Mouse (Mus musculus) right cerebral cortex, postnatal 10 days (tissue): ENCODE data around the gene Ednra.
"Not testable (repeated sequence)": the region's sequence is repeated elsewhere in the genome, so short reads cannot be mapped to it uniquely, and the experiment has no call there.

Source experiments
- DNase-seq, 2 experiments: peaks; one replicate each; pipeline ENCODE4 v3.0.0; 2021; ENCODE audit warnings: low spot score in 2 of 2

Gene Ednra

DNA sequence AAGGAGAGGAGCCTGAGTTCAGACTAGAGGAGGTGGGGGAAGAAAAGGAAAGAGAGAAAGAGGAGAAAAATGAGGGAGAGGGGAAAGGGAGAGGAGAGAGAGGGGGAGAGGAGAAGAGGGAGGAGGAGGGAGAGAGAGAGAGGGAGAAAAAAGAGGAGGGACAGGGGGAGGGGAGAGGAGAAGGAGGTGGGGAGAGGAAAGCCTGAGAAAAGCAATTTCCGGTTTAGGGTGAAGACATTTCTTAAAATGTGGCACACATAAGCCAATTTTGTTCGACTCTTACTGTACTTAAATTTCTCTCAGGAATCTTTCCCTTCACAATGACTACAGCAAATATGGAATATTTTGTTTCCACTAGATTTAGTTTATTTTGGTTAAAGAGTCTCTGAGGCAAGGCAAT, 5.3 kb downstream of the Ednra start:
- no peak for DNase-seq

DNA sequence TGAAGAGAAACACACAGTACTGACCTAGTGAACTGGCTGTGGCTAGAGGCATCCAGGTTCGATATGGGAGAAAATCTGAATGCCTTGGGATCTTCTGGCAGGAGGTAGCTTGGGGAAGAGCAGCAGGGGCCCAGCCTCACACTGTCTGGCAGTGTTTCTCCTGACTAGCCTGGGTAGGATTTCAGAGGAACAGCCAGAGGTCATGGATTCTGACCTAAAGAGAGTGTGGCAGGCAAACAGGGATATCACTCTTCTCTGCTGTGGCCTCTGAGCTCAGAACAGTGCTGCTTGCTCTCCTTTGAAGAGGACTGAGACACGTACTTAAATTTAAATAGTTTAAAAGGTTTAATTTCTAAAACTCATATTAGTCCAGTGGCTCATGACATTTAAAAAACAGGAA, 7.2 kb downstream of the Ednra start:
- DNase-seq = no peak

DNA sequence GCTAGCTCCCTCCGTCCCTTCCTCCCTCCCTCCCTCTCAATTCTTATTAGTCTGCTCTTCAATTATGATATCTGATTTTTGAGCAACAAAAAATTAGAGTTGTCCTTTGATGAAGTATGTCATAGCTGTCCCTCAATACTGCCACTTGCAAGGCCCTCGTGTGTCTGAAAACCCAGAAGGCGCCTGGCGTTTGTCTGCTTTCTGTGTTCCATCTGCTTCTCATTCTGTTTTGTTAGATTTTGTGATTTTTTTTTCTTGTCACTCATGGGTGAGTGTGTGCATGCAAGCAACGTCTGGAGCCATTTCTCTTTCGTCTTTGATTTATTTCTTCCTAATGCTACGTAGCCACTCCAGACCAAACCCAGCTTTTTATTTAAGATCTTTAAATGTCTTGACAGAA, 9.8 kb downstream of the Ednra start:
- DNase-seq = no peak

DNA sequence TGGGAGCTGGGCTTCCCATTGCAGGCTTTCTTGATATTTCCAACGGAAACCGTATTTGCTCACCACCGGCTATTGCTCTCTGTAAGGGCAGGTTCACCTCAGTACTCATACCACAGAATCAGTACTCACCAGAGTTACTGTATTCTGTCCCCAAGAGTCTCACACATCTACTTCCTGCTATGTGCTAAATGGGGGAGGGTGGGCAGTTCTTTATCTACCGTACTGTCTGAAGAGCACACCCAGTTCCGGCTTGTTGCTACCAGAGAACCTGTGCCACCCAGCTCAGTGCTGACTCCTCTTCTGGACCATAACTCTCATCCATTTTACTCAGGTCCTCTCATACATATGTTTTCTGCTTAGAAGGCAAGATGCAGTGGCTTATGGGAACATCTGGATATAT, 10.6 kb downstream of the Ednra start:
- DNase-seq = no peak

DNA sequence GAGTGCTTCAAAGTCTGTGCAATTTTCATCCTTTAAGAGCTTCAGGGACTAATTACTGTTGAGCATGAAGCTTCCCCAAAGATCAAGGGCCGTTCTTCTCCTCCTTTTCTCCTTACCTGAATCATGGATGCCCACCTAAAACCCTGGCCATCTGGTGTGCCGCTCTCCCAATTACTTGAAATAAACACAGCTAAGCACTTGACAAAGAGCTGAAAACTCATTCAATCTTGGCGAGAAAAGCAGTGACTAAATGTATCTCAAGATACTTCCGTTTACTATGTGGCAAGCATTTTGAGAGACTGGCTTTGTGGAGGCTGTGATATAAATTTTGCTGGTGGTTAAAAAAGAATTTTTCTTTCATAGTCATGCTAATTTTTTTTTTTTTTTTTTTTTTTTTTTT, 19.5 kb downstream of the Ednra start:
- no peak for DNase-seq

DNA sequence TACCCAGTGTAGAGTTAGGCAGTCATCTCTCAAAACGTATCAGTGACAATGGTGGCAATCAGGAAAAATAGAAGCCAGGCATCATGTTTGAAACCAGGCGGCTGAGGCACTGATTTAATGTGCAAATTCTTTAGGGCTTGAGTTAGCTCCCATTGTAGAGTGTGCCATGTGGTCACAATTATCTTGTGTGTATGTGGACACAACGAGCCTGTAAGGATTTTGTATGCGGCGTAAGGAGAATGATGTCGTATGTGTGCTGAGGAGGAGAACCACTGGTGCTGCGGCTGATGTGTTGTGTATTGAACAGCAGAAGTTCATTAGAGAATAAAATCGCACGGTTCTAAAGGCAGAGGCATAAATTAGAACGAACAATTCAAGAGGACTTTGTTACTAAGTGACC, 26.2 kb downstream of the Ednra start:
- DNase-seq = no peak

DNA sequence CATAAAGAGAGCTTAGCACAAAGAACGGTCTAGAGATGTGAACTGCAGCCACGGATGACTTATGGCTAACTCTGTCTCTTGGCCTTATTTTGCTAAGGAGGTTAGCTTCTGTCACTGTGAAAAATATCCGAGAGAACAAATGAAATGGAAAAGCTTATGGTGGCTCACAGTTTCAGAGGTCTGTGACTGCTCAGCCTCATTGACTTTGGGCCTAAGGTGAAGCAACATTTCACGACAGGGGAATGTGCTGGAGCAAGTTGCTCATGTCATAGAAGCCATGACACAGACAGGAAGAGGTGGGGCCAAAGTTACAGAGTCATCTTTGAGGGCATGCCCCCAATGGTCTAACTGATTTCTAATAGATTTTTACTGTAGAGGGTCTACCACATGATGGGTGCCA, 28.1 kb downstream of the Ednra start:
- no peak for DNase-seq

DNA sequence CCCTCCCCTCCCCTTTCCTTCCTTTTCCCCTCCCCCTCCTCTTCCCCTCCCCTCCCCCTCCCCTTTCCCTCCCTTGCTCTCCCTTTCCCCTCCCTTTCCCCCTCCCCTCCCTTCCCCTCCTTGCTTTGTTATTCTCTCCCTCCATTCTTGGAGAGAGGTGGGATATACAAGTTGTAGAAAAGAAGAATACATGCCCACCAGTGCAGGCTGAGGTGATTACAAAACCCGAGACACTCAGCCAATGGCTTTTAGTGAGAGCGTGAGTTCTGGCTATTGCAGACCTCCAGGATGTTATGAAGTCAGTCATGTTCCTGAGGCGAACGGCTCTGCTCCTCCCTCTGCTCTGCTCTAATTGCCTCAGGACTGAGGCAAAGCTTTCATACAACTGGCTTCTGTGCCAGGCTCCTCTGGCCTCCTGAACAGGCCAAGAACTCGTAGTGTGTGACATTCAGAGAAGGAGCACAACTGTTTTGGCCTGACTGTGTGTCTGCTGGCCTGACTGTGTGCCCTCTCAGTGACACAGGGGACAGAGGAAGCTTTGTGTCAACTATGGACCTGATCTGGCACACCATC, 28.7 kb downstream of the Ednra start:
- DNase-seq = no peak

DNA sequence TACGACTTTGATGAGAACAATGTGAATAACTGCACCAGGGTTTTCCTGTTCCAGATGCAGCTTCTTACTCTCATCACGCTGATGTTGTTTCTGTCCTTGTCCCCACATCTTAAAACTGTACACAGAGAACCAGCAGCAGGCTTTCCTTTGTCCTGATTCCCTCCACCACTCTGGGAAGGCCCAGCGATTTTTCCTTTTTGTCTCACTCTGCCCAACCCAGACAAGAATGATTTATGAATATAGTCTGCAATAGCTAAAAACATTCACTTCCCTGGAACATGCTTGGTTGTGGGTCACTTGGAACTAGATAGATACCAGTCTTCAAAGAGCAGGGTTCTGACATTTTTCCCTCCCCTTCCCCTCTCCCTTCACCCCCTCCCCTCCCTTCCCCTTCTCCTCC, 29.2 kb downstream of the Ednra start:
- no peak for DNase-seq

DNA sequence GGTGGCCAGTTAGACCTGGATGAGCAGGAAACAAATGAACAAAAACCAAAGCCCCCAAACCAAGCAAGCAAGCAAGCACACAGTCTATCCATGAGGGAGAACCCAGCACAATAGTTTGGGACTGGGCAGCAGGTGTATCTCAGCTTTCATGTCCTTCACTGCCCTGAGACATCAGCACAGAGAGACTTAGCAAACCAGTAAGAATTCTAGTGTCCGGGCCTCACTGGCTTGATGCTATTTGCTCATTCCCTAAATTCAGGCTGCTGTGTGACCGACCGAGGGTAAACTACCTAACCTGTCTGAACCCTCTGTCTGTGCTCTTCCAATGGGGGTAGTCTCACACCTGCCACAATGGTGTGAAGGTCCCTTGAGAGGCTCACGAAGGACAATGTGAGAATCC, 29.7 kb downstream of the Ednra start:
- DNase-seq = no peak

DNA sequence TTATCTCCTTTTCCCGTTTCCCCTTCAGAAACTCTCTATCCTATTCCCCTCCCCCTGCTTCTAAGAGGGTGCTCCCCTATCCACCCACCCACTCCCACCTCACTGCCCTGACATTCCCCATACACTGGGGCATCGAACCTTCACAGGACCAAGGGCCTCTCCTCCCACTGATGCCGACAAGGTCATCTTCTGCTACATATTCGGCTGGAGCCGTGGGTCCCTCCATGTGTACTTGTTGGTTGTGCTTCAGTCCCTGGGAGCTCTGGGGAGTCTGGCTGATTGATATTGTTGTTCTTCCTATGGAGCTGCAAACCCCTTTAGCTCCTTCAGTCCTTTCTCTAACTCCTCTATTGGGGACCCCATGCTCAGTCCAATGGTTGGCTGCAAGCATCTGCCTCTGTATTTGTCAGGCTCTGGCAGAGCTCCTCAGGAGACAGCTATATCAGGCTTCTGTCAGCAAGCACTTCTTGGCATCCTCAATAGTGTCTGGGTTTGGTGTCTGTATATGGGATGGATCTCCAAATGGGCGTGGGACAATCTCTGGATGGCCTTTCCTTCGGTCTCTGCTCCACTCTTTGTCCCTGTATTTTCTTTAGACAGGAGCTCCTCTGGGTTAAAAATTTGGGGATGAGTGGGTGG, 34.7 kb downstream of the Ednra start:
- DNase-seq = not testable (repeated sequence)

DNA sequence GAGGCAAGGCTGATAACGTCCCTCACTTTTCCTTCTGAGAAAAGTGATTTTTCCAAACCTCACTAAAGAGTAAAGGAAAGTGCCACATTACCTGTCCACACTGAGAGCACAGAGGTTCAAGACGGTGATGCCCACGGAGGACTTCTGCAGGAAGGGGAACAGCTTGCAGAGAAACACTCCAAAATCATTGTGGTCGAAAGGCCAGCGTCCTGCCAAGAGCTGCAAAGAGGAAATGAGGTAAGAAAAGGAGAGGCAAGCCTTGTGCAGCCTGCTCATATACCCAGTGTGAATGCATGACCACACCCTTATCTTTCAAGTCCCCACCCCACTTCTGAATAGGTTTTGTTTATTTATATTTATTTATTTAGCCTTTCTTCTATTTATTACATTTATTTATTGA, 35.3 kb downstream of the Ednra start:
- DNase-seq = no peak

DNA sequence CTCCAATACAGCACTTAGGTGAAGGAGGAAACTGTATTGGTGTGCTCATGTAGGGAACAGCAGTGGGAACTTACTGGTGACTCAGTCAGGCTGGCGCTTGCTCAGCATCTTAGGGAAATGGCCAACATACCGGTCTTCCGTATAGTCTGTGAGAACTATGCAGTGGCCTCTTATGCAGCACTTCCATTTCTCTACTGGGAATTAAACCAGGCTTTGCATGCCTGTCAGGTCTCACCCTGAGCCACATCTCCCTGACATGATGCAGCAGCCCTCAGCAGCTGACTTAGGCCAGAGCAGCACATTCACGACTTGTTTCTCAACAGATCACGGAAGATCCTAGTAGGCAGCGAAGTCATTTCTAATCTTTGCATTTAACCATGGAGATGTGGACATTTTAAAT, 39.9 kb downstream of the Ednra start:
- DNase-seq = no peak

DNA sequence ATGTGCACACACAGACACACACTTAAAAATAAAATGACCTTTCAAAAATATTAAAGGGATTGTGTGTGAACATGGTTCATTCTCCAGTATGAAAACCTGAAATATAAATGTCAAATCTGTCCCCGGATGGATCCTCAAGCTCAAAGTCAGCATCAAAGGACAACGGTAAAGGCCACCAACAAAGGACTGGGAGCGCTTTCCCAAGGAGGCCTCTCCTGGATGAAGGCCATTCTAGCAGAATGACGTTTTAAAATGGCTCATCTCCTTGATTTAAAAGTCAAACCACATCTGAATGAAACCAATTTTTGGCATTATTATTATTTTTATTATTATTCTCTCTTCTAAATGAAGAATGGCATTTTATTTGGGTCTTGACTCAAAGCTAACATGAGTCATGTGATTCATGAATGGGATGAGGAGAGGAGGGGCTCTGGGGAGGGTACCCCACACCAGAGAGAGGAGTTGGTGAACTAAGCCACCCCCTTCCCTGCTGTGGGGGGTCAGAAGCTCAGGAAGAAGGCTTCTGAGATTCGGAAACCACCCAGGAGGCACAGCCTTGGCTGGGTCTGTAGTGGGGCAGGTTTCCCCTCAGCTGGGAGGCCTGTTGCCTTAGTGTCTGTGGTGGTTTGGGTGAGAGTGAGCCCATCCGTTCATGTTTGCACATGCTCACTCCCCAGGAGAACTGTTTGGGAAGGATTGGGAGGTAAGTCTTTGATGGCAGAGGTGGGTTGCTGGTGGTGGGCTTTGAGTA, 40.7 kb downstream of the Ednra start:
- DNase-seq = no peak

DNA sequence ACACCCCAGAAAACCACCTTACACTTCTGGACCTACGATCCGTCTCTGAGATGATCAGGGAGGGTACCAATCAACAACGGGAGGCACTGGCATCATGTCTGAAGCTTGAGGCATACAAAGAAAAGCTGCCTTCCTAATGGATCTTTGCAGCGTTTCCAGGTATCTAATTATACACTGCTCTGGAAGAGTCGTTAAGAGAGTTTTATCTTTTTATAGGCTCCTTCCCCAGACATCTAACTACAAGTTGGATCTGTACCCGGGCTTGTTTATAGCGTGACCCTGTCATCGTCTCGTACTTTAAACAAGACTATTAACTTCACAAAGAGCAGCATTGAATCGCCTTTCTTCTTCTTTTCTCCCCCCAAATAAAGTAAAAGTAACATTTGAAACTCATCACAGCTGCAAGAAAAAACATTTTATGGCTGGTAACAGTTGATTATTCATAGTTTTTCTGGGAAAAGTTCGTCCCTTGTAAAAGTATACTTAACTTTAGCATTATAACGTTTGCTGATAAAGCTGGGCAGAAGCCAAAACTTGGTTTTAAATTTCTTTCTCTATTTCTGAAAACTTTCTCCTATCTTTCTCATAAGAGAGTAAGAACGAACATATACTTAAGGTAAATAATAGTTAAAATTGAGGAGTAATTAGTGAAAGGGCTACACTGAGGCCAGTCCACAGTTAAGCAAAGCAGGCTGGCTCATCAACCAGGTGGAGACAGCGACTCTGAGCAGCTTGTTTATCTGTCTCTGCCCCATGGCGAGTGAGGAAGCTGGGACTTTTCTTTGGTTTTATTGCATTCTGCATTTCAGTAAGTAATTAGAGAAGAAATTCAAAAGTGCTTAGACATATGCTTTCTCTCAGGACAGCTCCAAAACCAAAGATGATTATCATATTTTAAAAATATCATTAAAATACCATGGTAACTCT, 42.0 kb downstream of the Ednra start:
- DNase-seq = no peak

DNA sequence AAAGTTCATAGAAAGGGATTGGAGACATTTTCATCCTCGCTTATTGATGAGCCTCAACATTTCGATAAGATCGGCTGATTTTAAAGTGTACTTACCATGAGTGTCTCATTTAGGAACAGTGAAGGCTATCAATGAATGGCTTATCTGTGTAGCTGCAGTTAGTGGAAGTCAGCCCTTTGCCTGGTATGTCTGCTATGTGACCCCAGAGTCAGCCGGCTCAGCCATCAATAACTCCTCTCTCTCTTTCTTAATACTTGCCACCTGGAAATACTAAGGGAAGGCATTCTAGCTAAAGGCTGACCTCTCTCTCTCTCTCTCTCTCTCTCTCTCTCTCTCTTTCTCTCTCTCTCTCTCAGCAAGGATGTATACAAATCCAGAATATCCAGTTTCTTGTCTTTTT, 52.2 kb downstream of the Ednra start:
- DNase-seq = no peak

DNA sequence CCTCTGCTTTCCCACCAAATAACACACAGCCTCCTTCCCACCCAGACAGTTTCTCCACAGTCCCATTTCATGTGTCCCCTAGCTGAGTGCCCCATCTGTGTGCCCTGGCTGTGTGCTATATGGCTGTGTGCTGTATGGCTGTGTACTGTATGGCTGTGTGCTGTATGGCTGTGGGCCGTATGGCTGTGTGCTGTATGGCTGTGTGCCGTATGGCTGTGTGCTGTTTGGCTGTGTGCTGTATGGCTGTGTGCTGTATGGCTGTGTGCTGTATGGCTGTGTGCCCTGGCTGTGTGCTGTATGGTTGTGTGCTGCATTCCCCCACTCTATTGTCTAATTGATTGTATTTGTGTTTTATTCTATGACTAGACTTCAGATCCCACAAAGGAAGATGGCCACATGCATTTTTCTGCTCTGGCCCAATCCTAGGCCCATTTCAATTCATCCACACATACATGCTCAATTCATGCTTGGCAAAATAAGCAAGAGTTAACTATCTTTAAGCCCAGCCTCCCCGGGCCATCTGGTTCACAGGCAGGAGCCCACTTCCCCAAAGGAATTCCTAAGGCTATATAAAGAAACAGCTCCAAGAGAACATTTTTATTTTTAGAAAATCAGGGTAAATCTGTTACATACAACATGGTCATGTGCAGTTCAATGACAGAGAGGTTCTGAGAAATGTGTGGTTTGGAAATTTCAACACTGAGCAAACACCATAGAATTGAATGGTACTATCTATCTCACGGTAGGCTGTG, 53.5 kb downstream of the Ednra start:
- peak; percentile 43 to 60 for DNase-seq

DNA sequence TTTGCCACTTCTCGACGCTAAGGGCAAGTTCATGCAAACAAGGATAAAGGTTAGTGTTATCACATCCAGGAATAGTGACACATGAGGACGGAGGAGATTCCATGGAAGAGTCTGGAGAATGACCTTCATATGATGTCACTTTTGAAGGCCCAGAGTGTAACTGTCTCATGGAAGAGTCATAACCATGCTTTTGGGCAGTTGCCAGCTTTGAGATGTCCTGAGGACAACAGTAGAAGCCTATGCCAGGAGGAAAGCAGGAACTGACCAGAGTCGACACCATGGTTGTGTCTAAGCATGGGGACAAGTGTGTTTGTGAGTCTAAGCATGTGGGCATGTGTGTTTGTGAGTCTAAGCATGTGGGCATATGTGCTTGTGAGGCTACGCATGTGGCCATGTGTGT, 56.3 kb downstream of the Ednra start:
- DNase-seq = no peak

DNA sequence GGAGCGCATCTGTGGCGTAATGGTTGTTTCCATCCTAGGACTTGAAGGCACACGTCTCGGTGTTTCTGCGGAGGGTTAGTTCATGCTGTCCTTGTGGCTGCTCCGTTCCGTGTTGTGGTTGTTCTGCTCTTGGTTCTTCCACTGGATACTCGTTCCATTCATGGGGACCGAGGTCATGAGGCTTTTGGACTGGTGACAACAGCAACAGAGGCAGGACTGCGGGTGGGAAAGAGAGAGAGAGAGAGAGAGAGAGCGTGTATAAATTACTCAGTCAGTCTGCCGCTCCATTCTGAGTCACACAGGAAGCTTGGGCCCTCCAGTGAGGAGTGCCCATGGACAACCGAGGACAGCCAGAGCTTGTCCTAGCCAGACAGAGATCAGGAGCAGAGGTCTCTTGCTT, 59.4 kb downstream of the Ednra start:
- no peak for DNase-seq

DNA sequence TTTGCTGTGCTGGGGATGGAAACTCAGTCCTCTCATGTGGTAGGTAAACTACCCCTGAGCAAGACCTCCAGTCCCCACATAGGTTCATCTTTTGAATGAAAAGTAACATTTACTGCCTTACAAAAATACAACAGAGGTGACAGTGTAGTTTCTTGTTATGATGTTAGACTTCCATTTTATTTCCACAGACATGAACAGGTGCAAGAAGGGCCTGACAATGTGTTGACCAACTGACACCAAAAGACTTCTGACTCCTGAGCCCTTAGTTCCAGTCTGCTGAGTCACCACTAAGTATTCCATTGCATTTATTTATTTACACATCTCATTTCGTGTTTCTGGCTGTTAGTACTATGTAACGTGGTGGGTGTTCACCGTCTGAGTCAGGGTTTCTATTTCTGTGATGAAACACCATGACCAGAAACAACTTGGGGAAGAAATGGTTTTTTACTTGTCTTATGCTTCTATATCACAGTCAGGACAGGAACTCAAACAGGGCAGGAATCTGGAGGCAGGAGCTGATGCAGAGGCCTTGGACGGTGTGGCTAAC, 64.7 kb downstream of the Ednra start:
- no peak for DNase-seq

DNA sequence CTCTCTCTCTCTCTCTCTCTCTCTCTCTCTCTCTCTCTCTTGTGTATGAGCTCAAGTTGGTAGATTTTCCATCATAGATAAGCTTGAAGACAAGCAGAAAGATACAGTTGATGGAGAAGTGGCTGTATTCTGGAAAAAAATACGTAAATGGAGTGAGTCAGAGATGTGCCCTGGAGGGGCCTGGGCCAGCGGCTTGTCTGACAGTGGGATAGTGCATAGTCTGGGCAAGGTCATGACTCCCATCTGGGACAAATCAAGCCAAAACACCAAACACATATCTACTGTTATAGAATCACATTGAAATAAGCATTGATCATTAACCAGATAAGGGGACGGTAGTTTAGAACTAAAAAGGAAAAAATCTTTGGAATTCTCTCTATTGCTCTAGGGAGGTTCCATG, 65.9 kb downstream of the Ednra start:
- no peak for DNase-seq
